In the genomic region with DNA sequence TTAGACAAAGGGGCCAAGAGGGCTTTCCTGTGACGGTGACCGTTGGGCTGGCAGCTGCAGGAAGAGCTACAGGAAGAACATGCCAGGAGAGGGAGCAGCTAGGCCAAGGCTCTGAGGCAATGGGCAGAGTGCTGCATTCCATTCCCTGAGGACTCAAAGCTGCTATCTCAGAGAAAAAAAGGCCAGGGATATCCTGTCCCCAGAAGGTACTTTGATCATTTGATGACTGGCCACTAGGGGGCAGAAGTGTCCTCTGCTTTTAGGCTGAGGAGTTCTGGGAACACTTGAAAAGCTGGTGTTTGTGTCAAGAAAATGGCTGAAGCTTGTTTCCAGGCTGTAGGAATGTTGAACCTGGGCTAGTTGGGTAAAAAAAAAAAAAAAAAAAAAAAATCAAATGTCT, we compare ENCODE assay signal across 7 mouse cellular contexts. TPM values are rescaled to one million over a fixed set of nuclear protein-coding genes. Genes with fewer than 3 reads are reported as not detected.
DNase-seq lines count a peak whose midpoint lies in the region; ATAC-seq and TF ChIP-seq lines count a peak whose summit lies in the region.

No protein-coding gene starts in this region.

- H3K4me2 ChIP-seq in midbrain, embryonic 16.5 days (ENCODE audit: low read length) = no peak overlapping the region

- peak; percentile 79 for DNase-seq in adrenal gland, adult 8-10 months
- DNase-seq in gastrocnemius, postnatal 4 days (ENCODE audit: low spot score in 2 of 2) = peak; percentile 74 to 85
- DNase-seq in kidney, adult 11 months = peak; percentile 72
- peak; percentile 71 to 84 for DNase-seq in left cerebral cortex, postnatal 36 days (ENCODE audit: low spot score in 2 of 2)
- DNase-seq in spleen, postnatal 14 days (ENCODE audit: low spot score in 2 of 2) = peak; percentile 33 to 73

- peak; percentile 87 for TF ChIP-seq CTCF in cortical plate, adult 2 months (IDR thresholded peaks at IDR 0.05; ENCODE audit: extremely low read depth, insufficient read depth, low read length)

- H3K36me3 ChIP-seq in midbrain, embryonic 16.5 days (ENCODE audit: control insufficient read depth, insufficient read depth, low read length) = no peaks in the 10 kb centered on the region

- ATAC-seq in midbrain, embryonic 16.5 days = peak; percentile 62; the same call in 1 of the 2 replicates

- H3K27ac ChIP-seq in cortical plate, adult 2 months (ENCODE audit: insufficient read depth, low read length) = no peak overlapping the region
- no peak overlapping the region for H3K27ac ChIP-seq in midbrain, embryonic 16.5 days (ENCODE audit: low read length)

- intact Hi-C loops in left cerebral cortex, postnatal 36 days (cut with DNase I) = loop anchor here (1.0 to 10.0 kb wide), 3 partner anchors 53 to 262 kb away; no protein-coding TSS in a partner anchor

- TF ChIP-seq POLR2A in cortical plate, adult 2 months (IDR thresholded peaks at IDR 0.05; ENCODE audit: extremely low read depth, insufficient read depth, low read length) = no peak

- H3K4me1 ChIP-seq in cortical plate, adult 2 months (ENCODE audit: control insufficient read depth, insufficient read depth, low read length) = no peaks in the 10 kb centered on the region; the same call in 1 of the 2 replicates
- no peaks in the 10 kb centered on the region for H3K4me1 ChIP-seq in midbrain, embryonic 16.5 days (ENCODE audit: control insufficient read depth, insufficient read depth, low read length)

- no peak overlapping the region for H3K4me3 ChIP-seq in cortical plate, adult 2 months (ENCODE audit: insufficient read depth, low read length)
- no peak overlapping the region for H3K4me3 ChIP-seq in midbrain, embryonic 16.5 days (ENCODE audit: low read depth, low read length)

- no peak overlapping the region for H3K9ac ChIP-seq in midbrain, embryonic 16.5 days (ENCODE audit: low read depth, low read length)

- no peaks in the 10 kb centered on the region for H3K9me3 ChIP-seq in midbrain, embryonic 16.5 days (replicated peaks; ENCODE audit: control insufficient read depth, low read length, poor library complexity, severe bottlenecking)

- WGBS in midbrain, embryonic 16.5 days = 33% methylated on average over 2 of the region's 2 CpGs

- H3K27me3 ChIP-seq in midbrain, embryonic 16.5 days (ENCODE audit: control insufficient read depth, insufficient read depth, low read depth, low read length) = no peaks in the 10 kb centered on the region

RNA-seq across cellular contexts. Expression of a gene that starts 23.9 kb away (rescaled TPM):
- total RNA-seq in adrenal gland, adult 8-10 months (2022) = 10 to 100 TPM in 2 of 4 experiments, 1 to 10 TPM in 2; 6.6 to 17.4 (median 11.0) TPM
- polyA plus RNA-seq in cortical plate, adult 2 months (2012; rRNA removed) = 4.3 and 5.1 TPM in 2 replicates
- total RNA-seq in gastrocnemius, postnatal 4 days (2021) = 10 to 100 TPM; 13.2 to 13.3 TPM
- total RNA-seq in left cerebral cortex, postnatal 36 days (2021) = 1 to 10 TPM; 3.0 to 3.3 TPM
- 0.68 and 0.87 TPM in 2 replicates for polyA plus RNA-seq in midbrain, embryonic 16.5 days (2015; fragmentation: Nextera tagmentation; extraction: Ambion mirVana)

RNA-seq across cellular contexts. Expression of a gene that starts 31.4 kb away (rescaled TPM):
- total RNA-seq in adrenal gland, adult 8-10 months (2022) = under 1 TPM in 3 of 4 experiments, not detected in 1; 0.06 to 0.28 (median 0.23) TPM
- polyA plus RNA-seq in cortical plate, adult 2 months (2012; rRNA removed) = 0.02 TPM in 1 of 2 replicates, not detected in the other
- total RNA-seq in gastrocnemius, postnatal 4 days (2021) = under 1 TPM in 1 of 2 experiments, not detected in 1; 0.39 TPM
- total RNA-seq in left cerebral cortex, postnatal 36 days (2021) = under 1 TPM; 0.07 to 0.16 TPM
- 0.04 TPM in 2 replicates for polyA plus RNA-seq in midbrain, embryonic 16.5 days (2015; fragmentation: Nextera tagmentation; extraction: Ambion mirVana)
